Mouse (Mus musculus): ENCODE results near the gene Ethe1. TPM values are rescaled to one million over a fixed set of nuclear protein-coding genes. Genes with fewer than 3 reads are reported as not detected.

Gene Ethe1
- polyA plus RNA-seq, 1 experiment = 172 TPM

- peaks cover 11% of the 10 kb centered on the region for H3K4me1 ChIP-seq (ENCODE audit: control insufficient read depth, insufficient read depth, low read length)
- TF ChIP-seq POLR2A (IDR thresholded peaks at IDR 0.05; ENCODE audit: low read depth, low read length) (no peak), CTCF (conservative IDR thresholded peaks at IDR 0.05; ENCODE audit: insufficient read depth, insufficient read length, low read depth, low read length) (no peak)
- H3K27me3 ChIP-seq (replicated peaks; ENCODE audit: control insufficient read depth, insufficient read depth, low read length) = no peaks in the 10 kb centered on the region
- peak overlapping the region; percentile 78 for H3K4me3 ChIP-seq (ENCODE audit: insufficient read depth, low read depth, low read length)
- DNase-seq = peak; percentile 100
- no peaks in the 10 kb centered on the region for H3K36me3 ChIP-seq (ENCODE audit: control insufficient read depth, insufficient read depth, low read length)
- peak overlapping the region; percentile 72 for H3K27ac ChIP-seq (ENCODE audit: insufficient read depth, low read depth, low read length)
- WGBS = under 1% methylated on average over 57 of the region's 57 CpGs
Observed at GRCm38 (mm10) chr7:24546634-24547389, 40.5 kb upstream of the Ethe1 start.

- peaks cover 18% of the 10 kb centered on the region for H3K4me1 ChIP-seq (ENCODE audit: control insufficient read depth, insufficient read depth, low read length)
- H3K27me3 ChIP-seq (replicated peaks; ENCODE audit: control insufficient read depth, insufficient read depth, low read length) = no peaks in the 10 kb centered on the region
- TF ChIP-seq POLR2A (IDR thresholded peaks at IDR 0.05; ENCODE audit: low read depth, low read length) (no peak), CTCF (conservative IDR thresholded peaks at IDR 0.05; ENCODE audit: insufficient read depth, insufficient read length, low read depth, low read length) (no peak)
- WGBS = 11% methylated on average over 13 of the region's 13 CpGs
- DNase-seq = no peak
- peak overlapping the region; percentile 78 for H3K4me3 ChIP-seq (ENCODE audit: insufficient read depth, low read depth, low read length)
- no peak overlapping the region for H3K27ac ChIP-seq (ENCODE audit: insufficient read depth, low read depth, low read length)
- H3K36me3 ChIP-seq (ENCODE audit: control insufficient read depth, insufficient read depth, low read length) = no peaks in the 10 kb centered on the region
Observed at GRCm38 (mm10) chr7:24547534-24548036, 39.8 kb upstream of the Ethe1 start.

- 51% methylated on average over 12 of the region's 12 CpGs for WGBS
- H3K4me1 ChIP-seq (ENCODE audit: control insufficient read depth, insufficient read depth, low read length) = peaks cover 13% of the 10 kb centered on the region
- H3K27me3 ChIP-seq (replicated peaks; ENCODE audit: control insufficient read depth, insufficient read depth, low read length) = no peaks in the 10 kb centered on the region
- H3K4me3 ChIP-seq (ENCODE audit: insufficient read depth, low read depth, low read length) = no peak overlapping the region
- H3K27ac ChIP-seq (ENCODE audit: insufficient read depth, low read depth, low read length) = no peak overlapping the region
- TF ChIP-seq POLR2A (IDR thresholded peaks at IDR 0.05; ENCODE audit: low read depth, low read length) = no peak
- TF ChIP-seq CTCF (conservative IDR thresholded peaks at IDR 0.05; ENCODE audit: insufficient read depth, insufficient read length, low read depth, low read length) = no peak
- no peaks in the 10 kb centered on the region for H3K36me3 ChIP-seq (ENCODE audit: control insufficient read depth, insufficient read depth, low read length)
- DNase-seq = peak; percentile 42
Observed at GRCm38 (mm10) chr7:24551985-24552759, 35.2 kb upstream of the Ethe1 start.

DNA sequence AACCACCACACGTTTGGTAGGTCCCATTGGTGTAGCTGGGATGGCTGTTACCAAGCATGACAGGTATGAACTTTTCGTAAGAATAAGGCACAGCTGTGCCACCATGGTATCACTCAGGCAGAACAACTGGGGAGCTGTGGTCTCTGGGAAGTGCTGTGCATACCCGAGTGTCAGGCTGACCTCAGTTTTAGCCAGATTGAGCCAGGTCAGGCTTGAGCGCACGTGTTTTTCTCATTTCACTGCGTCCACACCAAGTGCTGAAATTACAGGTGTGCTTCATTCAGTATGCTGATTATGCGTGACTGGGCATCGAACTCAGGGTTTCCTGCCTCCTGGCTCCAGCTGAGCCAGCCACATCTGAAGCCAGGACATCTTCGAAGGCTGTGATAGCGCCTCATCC lies 31.6 kb upstream of the Ethe1 start:
- WGBS = 49% methylated on average over 10 of the region's 10 CpGs
- Histone ChIP-seq H3K4me1 (ENCODE audit: control insufficient read depth, insufficient read depth, low read length) (peaks cover 7% of the 10 kb centered on the region; the same call in 1 of the 2 replicates), H3K27me3 (replicated peaks; ENCODE audit: control insufficient read depth, insufficient read depth, low read length) (no peaks in the 10 kb centered on the region), H3K36me3 (ENCODE audit: control insufficient read depth, insufficient read depth, low read length) (no peaks in the 10 kb centered on the region), H3K4me3 (ENCODE audit: insufficient read depth, low read depth, low read length) (no peak overlapping the region), H3K27ac (ENCODE audit: insufficient read depth, low read depth, low read length) (no peak overlapping the region)
- TF ChIP-seq CTCF (conservative IDR thresholded peaks at IDR 0.05; ENCODE audit: insufficient read depth, insufficient read length, low read depth, low read length) (no peak), POLR2A (IDR thresholded peaks at IDR 0.05; ENCODE audit: low read depth, low read length) (no peak)
- DNase-seq = peak; percentile 58

DNA sequence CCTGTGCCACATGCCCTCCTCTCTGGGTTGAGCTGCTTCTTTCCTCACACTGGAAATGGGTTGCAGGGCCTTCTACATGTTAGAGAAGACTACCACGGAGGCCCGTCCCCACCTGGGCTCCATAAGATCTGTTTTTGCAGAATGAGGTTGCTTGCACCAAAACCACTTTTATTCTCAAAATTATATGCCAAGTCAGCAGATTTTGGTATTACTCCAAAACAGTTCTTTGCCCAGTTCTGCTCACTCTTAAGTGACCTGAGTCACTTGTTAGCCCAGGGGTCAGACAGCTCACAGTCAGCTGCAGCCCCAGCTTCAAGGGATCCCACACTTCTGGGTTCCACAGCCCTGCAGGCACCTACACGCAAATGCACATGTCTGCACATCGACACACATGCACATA lies 25.9 kb upstream of the Ethe1 start:
- 76% methylated on average over 4 of the region's 4 CpGs for WGBS
- no peak overlapping the region for H3K27ac ChIP-seq (ENCODE audit: insufficient read depth, low read depth, low read length)
- H3K4me1 ChIP-seq (ENCODE audit: control insufficient read depth, insufficient read depth, low read length) = no peaks in the 10 kb centered on the region
- H3K36me3 ChIP-seq (ENCODE audit: control insufficient read depth, insufficient read depth, low read length) = no peaks in the 10 kb centered on the region
- no peak overlapping the region for H3K4me3 ChIP-seq (ENCODE audit: insufficient read depth, low read depth, low read length)
- TF ChIP-seq CTCF (conservative IDR thresholded peaks at IDR 0.05; ENCODE audit: insufficient read depth, insufficient read length, low read depth, low read length) = no peak
- no peak for TF ChIP-seq POLR2A (IDR thresholded peaks at IDR 0.05; ENCODE audit: low read depth, low read length)
- DNase-seq = no peak
- no peaks in the 10 kb centered on the region for H3K27me3 ChIP-seq (replicated peaks; ENCODE audit: control insufficient read depth, insufficient read depth, low read length)

DNA sequence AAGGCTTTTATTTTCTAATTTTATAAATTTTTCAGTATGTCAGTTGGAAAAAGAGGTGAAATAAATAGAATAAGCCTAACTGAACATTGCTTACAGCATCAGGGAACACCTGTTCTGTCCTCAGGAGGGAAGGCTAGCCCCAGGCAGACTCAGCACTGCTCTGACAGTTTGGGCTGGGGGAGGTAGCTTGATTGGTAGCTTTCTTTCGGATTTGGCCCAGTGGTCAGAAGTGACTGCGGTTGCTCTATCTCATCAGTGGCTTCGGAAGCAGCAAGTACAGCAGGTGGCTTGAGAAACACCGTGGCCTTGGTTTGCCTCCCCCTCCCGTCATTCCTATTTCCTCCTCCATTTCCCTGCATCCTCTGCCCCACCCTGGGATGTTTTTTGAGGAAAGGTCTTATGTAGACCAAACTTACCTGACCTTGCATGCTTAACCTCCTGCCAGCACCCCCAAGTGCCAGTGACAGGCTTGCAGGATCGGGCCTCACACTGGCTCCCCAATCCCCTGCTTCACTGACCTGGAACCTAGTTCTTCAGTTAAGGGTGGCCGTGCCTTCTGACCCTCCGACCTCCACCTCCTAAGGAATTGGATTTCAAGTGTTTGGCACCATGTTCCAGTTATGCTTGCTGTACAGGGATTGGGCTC lies 24.0 kb upstream of the Ethe1 start:
- H3K36me3 ChIP-seq (ENCODE audit: control insufficient read depth, insufficient read depth, low read length) = no peaks in the 10 kb centered on the region
- TF ChIP-seq CTCF (conservative IDR thresholded peaks at IDR 0.05; ENCODE audit: insufficient read depth, insufficient read length, low read depth, low read length) (no peak), POLR2A (IDR thresholded peaks at IDR 0.05; ENCODE audit: low read depth, low read length) (no peak)
- no peaks in the 10 kb centered on the region for H3K27me3 ChIP-seq (replicated peaks; ENCODE audit: control insufficient read depth, insufficient read depth, low read length)
- H3K4me1 ChIP-seq (ENCODE audit: control insufficient read depth, insufficient read depth, low read length) = no peaks in the 10 kb centered on the region
- 68% methylated on average over 8 of the region's 8 CpGs for WGBS
- no peak overlapping the region for H3K4me3 ChIP-seq (ENCODE audit: insufficient read depth, low read depth, low read length)
- DNase-seq = no peak
- no peak overlapping the region for H3K27ac ChIP-seq (ENCODE audit: insufficient read depth, low read depth, low read length)

All from kidney, adult 2 months (tissue).